Mouse (Mus musculus): ENCODE results near the gene Itpr3.

GRCm38 (mm10) chr17:27120561-27121024 is 63.5 kb downstream of the Itpr3 start:
- TF ChIP-seq POLR2A (IDR thresholded peaks at IDR 0.05; ENCODE audit: insufficient read depth, low read length) (no peak), CTCF (IDR thresholded peaks at IDR 0.05; ENCODE audit: low read depth, low read length) (peak; percentile 85)

Data from ES-Bruce4 (cell line).